Mouse (Mus musculus) hematopoietic stem cell, adult 5-6 weeks (primary cell): Measurements from ENCODE around the gene Ppp1r16b. TPM values are rescaled to one million over a fixed set of nuclear protein-coding genes. Genes with fewer than 3 reads are reported as not detected.
A peak's percentile ranks its signal among the peaks of the same experiment; 100 is the strongest.

Experiments
- ATAC-seq, 2 experiments: fragments of 125-278 bp in 1 of 2; replicated peaks in 1 of 2; 2 replicates each; pipeline ENCODE4 v1.8.0; 2016 to 2017; ENCODE audit warnings: inconsistent platforms in 2 of 2, mild to moderate bottlenecking in 2 of 2, moderate number of reproducible peaks in 2 of 2, low read depth in 1 of 2, moderate TSS enrichment in 1 of 2; ENCODE audit not compliant: low FRiP score in 2 of 2, poor library complexity in 2 of 2, severe bottlenecking in 2 of 2, insufficient read depth in 1 of 2, low TSS enrichment in 1 of 2
- total RNA-seq: library from RNA; stranded (forward); fragments of 172-1452, 232-1000 nt; gene quantifications from 2 replicates; pipeline ENCODE4 v1.2.3, GENCODE M21; 2017

The Ppp1r16b gene
- total RNA-seq, 1 experiment from 2014 or later, result 3.9 TPM

GRCm38 (mm10) chr2:158682344-158683037 is 17.3 kb downstream of the Ppp1r16b start:
- peak in 1 of 2 experiments; percentile 42; a peak in 1 of 4 replicates for ATAC-seq

GRCm38 (mm10) chr2:158683038-158683413 is 17.8 kb downstream of the Ppp1r16b start:
- ATAC-seq, result peak; percentile 27 to 38; a peak in 3 of 4 replicates

- ATAC-seq, result no peak
Observed at GRCm38 (mm10) chr2:158684247-158684843, 19.1 kb downstream of the Ppp1r16b start.

- ATAC-seq, result no peak
Observed at GRCm38 (mm10) chr2:158684910-158685309, 19.7 kb downstream of the Ppp1r16b start.

GRCm38 (mm10) chr2:158686394-158686793 is 21.2 kb downstream of the Ppp1r16b start:
- ATAC-seq, result no peak

- ATAC-seq, result peak; percentile 10 to 34; a peak in 1 of 4 replicates
Observed at GRCm38 (mm10) chr2:158687804-158688241, 22.6 kb downstream of the Ppp1r16b start.

- no peak for ATAC-seq
Observed at GRCm38 (mm10) chr2:158689060-158689459, 23.9 kb downstream of the Ppp1r16b start.

- no peak for ATAC-seq
Observed at GRCm38 (mm10) chr2:158689640-158690039, 24.4 kb downstream of the Ppp1r16b start.

GRCm38 (mm10) chr2:158690116-158690515 is 24.9 kb downstream of the Ppp1r16b start:
- peak; percentile 68 to 72 for ATAC-seq

- ATAC-seq, result no peak
Observed at GRCm38 (mm10) chr2:158692191-158692590, 27.0 kb downstream of the Ppp1r16b start.

GRCm38 (mm10) chr2:158695811-158696210 is 30.6 kb downstream of the Ppp1r16b start:
- no peak for ATAC-seq

- no peak for ATAC-seq
Observed at GRCm38 (mm10) chr2:158696451-158696850, 31.3 kb downstream of the Ppp1r16b start.

GRCm38 (mm10) chr2:158699908-158700307 is 34.7 kb downstream of the Ppp1r16b start:
- ATAC-seq, result no peak

GRCm38 (mm10) chr2:158700535-158701256 is 35.5 kb downstream of the Ppp1r16b start:
- ATAC-seq, result no peak

GRCm38 (mm10) chr2:158701505-158701904 is 36.3 kb downstream of the Ppp1r16b start:
- no peak for ATAC-seq

GRCm38 (mm10) chr2:158702176-158702575 is 37.0 kb downstream of the Ppp1r16b start:
- no peak for ATAC-seq

GRCm38 (mm10) chr2:158704720-158705119 is 39.5 kb downstream of the Ppp1r16b start:
- ATAC-seq, result no peak

GRCm38 (mm10) chr2:158705529-158705928 is 40.3 kb downstream of the Ppp1r16b start:
- no peak for ATAC-seq
